Mouse (Mus musculus) adrenal gland, postnatal 36 days (tissue): ENCODE results near the gene Hspa5. TPM values are rescaled to one million over a fixed set of nuclear protein-coding genes. Genes with fewer than 3 reads are reported as not detected.
A peak's percentile ranks its signal among the peaks of the same experiment; 100 is the strongest.
"Not testable (repeated sequence)": the region's sequence is repeated elsewhere in the genome, so short reads cannot be mapped to it uniquely, and the experiment has no call there.

Experiments
- DNase-seq, 2 experiments: peaks; one replicate each; pipeline ENCODE4 v3.0.0; 2021; ENCODE audit warnings: mixed read lengths in 1 of 2
- total RNA-seq, 2 experiments: library from RNA; stranded (reverse); gene quantifications; 2 replicates each; pipeline ENCODE4 v1.2.3; 2021

The Hspa5 gene
- total RNA-seq, 2 experiments from 2014 or later = 651 to 795 TPM

DNA sequence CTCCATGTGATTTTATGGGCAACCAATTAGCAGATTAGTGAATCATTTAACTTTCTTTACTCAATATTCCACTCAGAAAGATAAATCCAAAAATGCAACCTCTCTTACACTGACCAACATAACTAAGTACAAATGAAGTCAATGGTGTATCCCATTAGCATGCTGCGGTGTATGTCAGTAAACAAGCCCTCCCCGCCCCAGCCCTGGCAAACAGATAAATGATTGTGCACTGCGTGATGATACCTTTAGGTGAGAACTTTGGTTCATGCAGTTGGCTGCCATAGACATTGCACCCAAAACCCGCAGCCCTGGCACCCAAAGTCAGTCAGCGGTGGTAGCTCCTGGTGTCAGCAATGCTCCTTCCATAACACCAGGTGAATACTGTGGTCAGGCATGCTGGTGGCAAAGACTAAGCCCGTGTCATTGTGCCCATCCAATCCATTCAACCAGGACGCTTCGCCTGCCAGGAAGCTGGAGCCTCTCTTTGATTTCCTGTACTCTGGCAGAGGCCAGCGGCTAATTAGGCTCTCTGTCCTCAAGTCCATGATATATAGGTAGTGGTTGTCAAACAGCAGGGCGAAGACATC lies 33.7 kb downstream of the Hspa5 start:
- no peak for DNase-seq

DNA sequence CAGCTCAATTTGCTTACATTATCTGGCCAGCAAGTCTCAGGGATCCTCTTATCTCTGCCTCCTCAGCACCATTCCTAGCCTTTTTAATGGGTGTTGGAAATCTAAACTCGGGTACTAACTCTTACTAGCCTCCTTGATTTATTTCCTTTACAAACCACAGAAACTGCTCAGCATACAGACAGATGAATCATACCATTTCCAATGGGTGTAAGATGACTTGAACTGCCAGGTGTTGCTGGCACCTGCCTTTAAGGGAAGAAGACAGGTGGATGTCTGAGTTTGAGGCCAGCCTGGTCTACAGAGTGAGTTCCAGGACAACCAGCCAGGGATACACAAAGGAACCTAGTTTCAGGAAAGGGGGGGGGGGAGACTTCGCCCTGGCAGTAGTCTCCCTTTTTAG lies 36.3 kb downstream of the Hspa5 start:
- no peak for DNase-seq

DNA sequence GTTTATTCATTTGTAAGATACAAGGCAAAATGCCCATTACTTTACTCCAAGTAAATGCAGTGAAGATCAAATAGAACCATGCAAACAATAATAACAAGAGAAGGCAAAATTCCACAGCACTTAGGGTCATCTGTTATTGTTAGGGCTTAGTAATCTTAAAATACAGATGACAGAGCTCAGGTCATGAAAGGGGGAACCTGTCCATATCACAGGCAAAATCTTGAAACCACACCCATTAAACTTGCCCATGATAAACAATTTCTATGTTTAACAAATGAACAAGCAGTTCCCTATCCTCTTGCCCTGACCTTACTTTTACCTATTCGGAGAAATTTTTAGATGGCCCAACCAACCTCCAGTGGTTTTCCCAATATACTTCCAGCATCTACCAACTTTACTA lies 37.8 kb downstream of the Hspa5 start:
- DNase-seq = no peak

DNA sequence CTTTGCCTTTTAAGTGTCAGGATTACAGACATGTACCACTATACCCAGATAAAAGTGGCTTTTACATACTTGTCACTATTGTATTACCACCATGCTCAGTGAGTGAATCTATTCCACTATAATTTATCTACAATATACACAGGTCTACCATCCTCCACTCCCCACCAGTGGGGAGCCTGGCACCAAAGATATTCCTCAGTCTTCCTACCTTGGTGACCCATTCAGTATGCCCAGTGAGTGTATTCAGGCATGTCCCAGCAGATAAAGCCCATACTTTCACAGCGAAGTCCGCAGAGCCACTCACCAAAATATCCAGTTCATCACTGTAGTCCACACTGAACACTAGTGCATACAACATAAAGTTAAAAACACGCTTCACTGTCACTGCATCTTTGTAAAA lies 39.0 kb downstream of the Hspa5 start:
- no peak for DNase-seq

DNA sequence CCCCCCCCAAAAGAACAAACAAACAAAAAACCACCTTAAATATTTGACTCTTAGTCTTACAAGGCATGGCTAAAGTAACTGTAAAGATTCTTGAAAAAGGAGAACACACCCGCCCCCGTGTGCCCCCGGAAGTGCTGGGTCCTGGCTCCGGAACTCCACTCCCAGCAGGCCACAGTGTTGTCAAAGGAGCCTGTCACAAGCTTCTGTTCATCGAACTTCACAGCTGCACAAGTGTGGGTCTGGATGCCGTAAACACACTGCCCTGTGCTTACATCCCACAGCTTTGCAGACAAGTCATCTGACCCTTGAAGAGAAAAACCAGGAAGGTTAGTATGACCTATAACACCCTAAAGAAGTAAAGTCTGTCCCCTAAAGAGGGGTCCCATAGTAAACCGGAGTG lies 40.9 kb downstream of the Hspa5 start:
- DNase-seq = no peak

DNA sequence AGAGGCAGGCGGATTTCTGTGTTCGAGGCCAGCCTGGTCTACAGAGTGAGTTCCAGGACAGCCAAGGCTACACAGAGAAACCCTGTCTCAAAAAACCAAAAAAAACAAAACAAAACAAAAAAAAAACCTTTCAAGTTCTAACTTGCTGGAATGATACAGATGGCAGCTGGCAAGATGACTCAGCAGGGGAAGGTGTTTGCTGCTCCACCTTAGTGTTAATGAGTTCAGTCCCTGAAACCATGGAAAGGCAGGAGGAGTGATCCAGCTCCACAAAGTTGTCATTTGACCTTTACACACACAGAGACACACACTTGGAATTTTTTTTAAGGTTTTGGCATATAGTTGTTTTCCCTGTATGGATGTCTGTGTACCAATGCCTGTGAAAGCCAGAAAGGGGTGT lies 44.1 kb downstream of the Hspa5 start:
- not testable (repeated sequence) for DNase-seq

DNA sequence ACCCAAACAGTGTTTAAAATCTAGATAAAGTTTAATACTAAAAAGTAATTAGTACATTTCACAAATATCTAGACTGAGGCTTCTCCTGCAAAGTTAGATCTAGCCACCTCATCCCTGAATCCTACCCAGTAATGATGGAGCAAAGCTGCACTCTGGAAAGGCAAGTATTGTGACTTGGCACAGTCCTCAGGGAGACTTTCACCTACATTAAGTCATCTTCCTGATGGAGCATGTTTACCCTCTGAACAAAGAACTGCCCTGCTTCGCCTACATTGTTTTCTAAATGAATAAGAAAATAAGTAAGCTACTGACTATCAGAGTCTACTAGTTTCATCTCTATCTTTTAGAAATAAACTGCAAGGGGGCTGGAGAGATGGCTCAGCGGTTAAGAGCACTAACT lies 46.7 kb downstream of the Hspa5 start:
- no peak for DNase-seq

DNA sequence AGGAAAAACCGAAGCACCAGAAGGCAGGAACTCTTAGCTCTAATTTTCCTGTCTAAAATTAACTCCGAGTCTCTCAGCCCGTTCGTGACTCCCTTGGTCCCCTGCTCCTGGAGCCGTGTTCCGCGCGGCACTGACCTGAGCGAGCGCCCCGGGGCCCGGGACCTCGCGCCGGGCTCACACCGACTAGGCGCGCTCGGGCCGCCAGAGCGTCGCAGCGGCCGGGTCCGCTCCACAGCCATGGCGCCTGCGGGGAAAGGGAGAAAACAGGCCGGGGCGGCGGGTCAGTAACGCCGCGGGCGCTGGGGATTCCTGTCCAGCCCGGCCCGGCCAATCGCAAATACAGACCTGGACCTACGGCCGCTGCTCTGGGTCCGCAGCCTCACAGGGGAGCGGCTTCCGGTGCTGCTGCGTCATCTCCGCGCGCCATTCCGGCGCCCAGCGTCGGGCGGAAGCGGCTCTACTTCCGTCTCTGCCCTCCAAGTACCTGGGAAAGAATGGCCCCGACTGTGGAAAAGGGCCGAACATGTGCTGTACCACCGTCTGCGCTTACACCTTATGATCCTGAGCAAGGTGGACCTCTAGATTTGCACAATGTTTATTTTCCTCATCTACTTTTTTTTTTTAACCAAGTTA lies 54.2 kb downstream of the Hspa5 start, which contains the start of gene Fbxw2:
Gene Fbxw2 (minus strand): TSS at position 485 of the 633 bp plus-strand sequence.
- peak; percentile 95 to 97 for DNase-seq

DNA sequence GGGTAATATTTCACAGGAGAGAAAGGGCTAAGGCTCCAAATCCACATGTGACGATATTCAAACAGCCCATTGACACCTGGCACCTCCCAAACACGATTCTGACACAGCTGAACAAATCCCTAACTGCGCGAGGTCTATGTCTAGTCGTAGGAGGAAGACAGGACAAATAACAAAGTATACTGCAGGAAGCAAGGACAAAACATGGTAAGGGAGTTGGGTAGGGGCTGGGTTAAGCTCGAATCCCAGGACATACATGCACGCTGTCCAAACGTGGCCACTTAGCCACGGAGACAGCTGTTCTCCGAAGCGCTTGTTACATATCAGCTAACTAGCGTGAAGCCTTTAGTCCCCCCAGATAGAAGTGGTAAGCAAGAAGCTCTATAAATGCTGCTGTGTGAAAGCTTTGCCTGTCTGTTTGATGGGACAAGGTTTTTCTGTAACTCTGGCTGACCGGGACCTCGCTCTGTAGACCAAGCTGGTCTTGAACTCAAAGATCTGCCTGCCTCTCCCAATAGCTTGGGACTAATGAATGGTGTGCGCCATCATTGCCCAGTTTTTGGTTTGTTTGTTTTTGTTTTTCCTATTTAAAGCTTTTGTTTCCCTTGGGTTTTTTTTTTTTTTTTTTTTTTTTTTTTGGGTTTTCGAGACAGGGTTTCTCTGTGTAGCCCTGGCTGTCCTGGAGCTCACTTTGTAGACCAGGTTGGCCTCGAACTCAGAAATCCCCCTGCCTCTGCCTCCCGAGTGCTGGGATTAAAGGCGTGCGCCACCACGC lies 54.9 kb downstream of the Hspa5 start:
- no peak for DNase-seq

Other genes starting within 250 kb of the Hspa5 start
- 10 to 100 TPM; 57.9 to 62.0 TPM for gene Gapvd1, start 16.7 kb upstream of the Hspa5 start, total RNA-seq
- 10 to 100 TPM; 27.6 to 29.7 TPM for gene Rabepk, start 27.9 kb downstream of the Hspa5 start, total RNA-seq
- 10 to 100 TPM; 71.5 to 71.6 TPM for gene Fbxw2, start 54.3 kb downstream of the Hspa5 start, total RNA-seq
- gene Gm34653, start 61.0 kb downstream of the Hspa5 start, total RNA-seq = not detected
- gene Cutal, start 102.4 kb downstream of the Hspa5 start, total RNA-seq = under 1 TPM; 0.20 to 0.86 TPM
- 10 to 100 TPM; 38.4 to 44.6 TPM for gene Psmd5, start 103.0 kb downstream of the Hspa5 start, total RNA-seq
- 1 to 10 TPM; 2.2 to 2.4 TPM for gene Phf19, start 142.1 kb downstream of the Hspa5 start, total RNA-seq
- gene Traf1, start 189.8 kb downstream of the Hspa5 start, total RNA-seq = 1 to 10 TPM; 1.3 to 2.2 TPM